Mouse (Mus musculus) Patski (cell line): Measurements from ENCODE around the gene Mrpl38. TPM values are rescaled to one million over a fixed set of nuclear protein-coding genes. Genes with fewer than 3 reads are reported as not detected.

Experiments used
- ATAC-seq: fragments of 100-300 bp; one replicate; pipeline ENCODE4 v1.8.0; 2021
- CTCF ChIA-PET: fragments of 350-600 bp; sonication (Branson Sonifier 250); formaldehyde crosslinking; loops from one replicate; lab custom pipeline; 2022; ENCODE audit warnings: inconsistent platforms; lab: Charles Lee
- POLR2A ChIA-PET: fragments of 350-600 bp; sonication (Branson Sonifier 250); formaldehyde crosslinking; loops from one replicate; lab custom pipeline; 2022; ENCODE audit warnings: antibody characterized with exemption, inconsistent platforms; lab: Charles Lee
- DNase-seq: peaks from one replicate; pipeline ENCODE4 v3.0.0-alpha.2; 2011; ENCODE audit warnings: low read depth, low spot score
- H3K27me3 ChIP-seq: fragments of 371-371 bp; one replicate; pipeline ENCODE4 v1.5.1; 2021
- CTCF ChIP-seq: fragments of 100-300 bp; IDR thresholded peaks from one replicate; pipeline ENCODE4 v1.5.1; 2021
- in situ Hi-C: fragments of 300-500 bp; cut with MboI; formaldehyde crosslinking; loops from 3 replicates; pipeline ENCODE4 v1.11.1; 2018; ENCODE audit warnings: low pct_unique_long_range_greater_than_20kb, mixed read lengths
- polyA plus RNA-seq: library from polyadenylated mRNA; unstranded; gene quantifications from one replicate; pipeline ENCODE4 v1.2.3, GENCODE M21; 2021

The Mrpl38 gene
- polyA plus RNA-seq, 1 experiment from 2014 or later, result 89.7 TPM

DNA sequence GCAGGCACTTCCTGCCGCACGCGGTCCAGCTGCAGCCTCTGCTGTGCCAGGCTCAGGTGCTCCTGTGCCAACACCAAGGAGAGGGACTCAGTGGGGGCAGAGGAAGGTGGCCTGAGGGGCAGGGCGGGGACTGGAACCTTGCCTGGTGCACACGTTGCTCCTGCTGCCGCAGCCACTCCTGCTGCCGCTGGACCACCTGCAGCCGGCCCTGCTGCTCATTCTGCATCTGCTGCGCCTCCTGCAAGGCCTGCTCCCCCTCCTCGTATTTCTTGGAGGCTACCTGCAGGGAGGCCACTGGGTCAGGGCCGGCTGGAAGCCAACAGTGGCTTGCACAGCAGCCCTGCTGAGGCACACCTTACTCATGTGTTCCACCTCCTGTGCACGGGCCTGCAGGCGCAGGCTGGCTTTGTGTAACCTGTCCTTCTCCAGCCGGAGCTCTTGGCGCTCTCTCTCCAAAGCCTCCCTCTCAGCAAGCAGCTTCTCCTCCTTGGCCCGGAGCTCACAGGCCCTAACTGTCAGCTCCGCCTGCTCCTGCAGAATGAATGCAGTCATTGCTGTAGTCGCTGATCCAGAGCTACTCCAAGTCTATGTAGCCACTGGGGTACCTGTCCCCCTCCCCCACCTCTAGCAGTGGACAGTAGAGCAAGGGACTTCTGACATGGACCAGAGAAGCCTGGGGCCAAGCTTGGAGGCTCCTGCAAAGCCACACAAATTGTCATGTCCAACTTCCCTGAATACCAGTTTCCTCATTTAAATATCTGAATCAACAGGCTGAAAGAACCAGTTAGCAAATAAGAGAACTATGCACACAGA lies 7.0 kb upstream of the Mrpl38 start:
- H3K27me3 ChIP-seq, result no peaks in the 10 kb centered on the region
- no peak for TF ChIP-seq CTCF
- DNase-seq (no peak), ATAC-seq (peak; percentile 1)
- ChIA-PET CTCF (no interaction called here), POLR2A (interaction anchor here (0.9 to 1.6 kb wide), 3 partner anchors 11 to 73 kb away, joined by 3 to 4 read pairs (median 3); partner anchors contain the start of gene Trim65)
- in situ Hi-C loops, result loop anchor here (5.0 kb wide), 1 partner anchor 72 kb away; no protein-coding TSS in a partner anchor

DNA sequence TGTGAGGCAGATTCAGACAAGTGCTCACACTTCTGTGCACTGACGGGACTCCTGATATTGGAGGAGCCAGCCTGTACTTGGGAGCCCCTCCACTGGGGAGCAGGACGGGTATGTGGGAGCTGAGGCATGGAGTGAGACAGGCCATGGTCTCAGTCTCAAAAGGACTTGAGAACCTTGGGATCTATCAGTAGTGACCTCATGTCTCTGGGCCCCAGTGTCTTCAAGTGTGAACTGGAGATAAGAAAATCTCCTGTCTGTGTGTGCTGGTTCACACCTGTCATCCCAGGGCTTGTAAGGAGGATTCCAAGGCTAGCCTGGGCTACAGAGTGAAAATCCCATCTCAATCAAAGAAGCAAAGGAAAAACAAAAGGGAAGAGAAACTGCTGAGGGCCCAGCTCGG lies 4.8 kb upstream of the Mrpl38 start:
- POLR2A ChIA-PET, result no interaction called here
- in situ Hi-C loops, result no loop called here
- H3K27me3 ChIP-seq, result no peaks in the 10 kb centered on the region
- ATAC-seq, result no peak
- no peak for DNase-seq
- TF ChIP-seq CTCF, result no peak
- CTCF ChIA-PET, result interaction anchor here (1.4 kb wide), 1 partner anchor 72 kb away, joined by 3 read pairs; no protein-coding TSS in a partner anchor

DNA sequence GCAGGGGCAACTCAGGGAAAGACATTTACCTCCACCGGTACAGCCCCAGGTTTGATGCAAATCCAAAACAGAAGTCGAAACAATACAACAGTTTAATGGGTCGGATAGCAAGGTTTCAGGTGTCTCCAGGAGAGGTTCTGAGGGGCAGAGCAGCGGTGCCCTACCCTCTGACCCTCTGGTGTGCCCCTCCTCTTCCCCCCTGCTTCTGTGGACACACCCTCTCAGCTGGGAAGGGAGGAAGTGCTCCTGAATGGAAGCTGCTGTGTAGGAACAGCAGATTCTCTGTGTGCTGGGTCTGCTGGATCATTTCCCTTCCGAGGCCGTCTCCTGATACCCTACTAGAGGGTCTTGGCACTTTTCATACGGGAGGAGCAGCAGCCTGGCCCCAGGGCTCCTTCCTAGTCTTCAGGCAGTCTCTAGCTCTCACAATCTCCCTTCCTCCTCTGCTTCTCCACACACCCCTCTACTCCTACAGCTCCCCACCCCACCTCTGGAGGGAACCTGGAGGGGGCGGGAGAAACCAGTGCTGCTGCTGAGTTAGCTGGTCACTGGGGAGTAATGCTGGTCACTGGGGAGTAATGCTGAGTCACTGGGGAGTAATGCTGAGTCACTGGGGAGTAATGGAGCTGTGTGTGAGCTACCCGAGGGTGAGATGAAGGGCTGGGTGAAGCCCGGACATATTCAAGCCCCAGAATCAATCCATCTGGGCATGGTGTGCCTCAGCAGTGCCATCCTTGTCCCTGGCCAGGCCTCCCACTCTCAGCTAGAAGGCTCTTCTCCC lies 3.7 kb upstream of the Mrpl38 start:
- CTCF ChIA-PET, result interaction anchor here (1.2 to 1.4 kb wide), 3 partner anchors 13 to 78 kb away, joined by 3 to 4 read pairs (median 4); no protein-coding TSS in a partner anchor
- POLR2A ChIA-PET, result interaction anchor here (1.2 kb wide), 1 partner anchor 26 kb away, joined by 4 read pairs; no protein-coding TSS in a partner anchor
- ATAC-seq (no peak), DNase-seq (no peak)
- no peaks in the 10 kb centered on the region for H3K27me3 ChIP-seq
- no peak for TF ChIP-seq CTCF
- in situ Hi-C loops, result no loop called here

DNA sequence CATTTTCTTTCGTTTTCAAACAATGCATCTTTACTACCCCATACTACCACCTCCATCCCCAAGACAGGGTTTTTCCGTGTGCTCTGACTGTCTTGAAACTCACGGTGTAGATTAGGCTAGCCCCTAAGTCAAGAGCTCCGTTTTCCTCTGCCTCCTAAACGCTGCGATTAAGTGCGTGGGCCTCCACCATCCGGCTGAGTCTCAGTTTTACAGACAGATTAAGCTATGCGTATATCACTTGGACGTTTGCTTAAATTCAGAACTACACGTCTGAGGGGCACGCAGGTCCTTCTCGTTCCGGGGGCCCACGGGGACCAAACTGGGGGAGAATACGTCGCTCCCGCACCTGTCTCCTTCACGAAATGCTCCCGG lies 586 bp downstream of the Mrpl38 start:
- in situ Hi-C loops, result no loop called here
- CTCF ChIA-PET, result interaction anchor here (0.7 to 1.6 kb wide), 14 partner anchors 9 to 93 kb away, joined by 3 to 6 read pairs (median 4); partner anchors contain the start of gene Fbf1

DNA sequence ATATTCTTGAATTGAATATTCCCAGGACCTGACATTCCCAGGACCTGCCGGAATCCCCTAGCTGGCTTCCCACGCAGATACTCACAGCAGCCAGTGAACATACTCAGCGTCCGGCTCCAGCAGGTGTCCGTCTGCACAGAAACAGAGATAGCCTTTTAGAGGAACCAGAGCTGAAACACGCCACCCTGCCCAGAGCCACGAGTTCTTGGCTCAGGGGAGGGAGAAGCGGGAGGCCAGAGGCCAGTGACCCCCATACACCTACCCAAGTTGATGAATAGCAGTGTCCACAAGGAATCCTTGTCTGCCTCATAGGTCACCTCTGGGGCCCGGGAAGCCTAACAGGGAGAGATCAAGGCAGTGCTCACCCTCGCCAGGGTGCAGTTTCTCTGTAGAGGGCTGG lies 4.5 kb downstream of the Mrpl38 start:
- in situ Hi-C loops, result loop anchor here (5.0 kb wide), 1 partner anchor 47 kb away; the partner anchor contains the start of gene Wbp2
- ChIA-PET CTCF (interaction anchor here (1.4 kb wide), 1 partner anchor 31 kb away, joined by 3 read pairs; no protein-coding TSS in a partner anchor), POLR2A (no interaction called here)
- DNase-seq, result no peak
- no peak for TF ChIP-seq CTCF
- no peak for ATAC-seq
- no peaks in the 10 kb centered on the region for H3K27me3 ChIP-seq

More for the DNA sequence above, 586 bp downstream of the Mrpl38 start:
- DNase-seq (no peak), ATAC-seq (no peak)
- TF ChIP-seq CTCF, result no peak
- POLR2A ChIA-PET, result interaction anchor here (0.6 to 0.7 kb wide), 3 partner anchors 13 to 107 kb away, joined by 3 read pairs; no protein-coding TSS in a partner anchor
- no peaks in the 10 kb centered on the region for H3K27me3 ChIP-seq

DNA sequence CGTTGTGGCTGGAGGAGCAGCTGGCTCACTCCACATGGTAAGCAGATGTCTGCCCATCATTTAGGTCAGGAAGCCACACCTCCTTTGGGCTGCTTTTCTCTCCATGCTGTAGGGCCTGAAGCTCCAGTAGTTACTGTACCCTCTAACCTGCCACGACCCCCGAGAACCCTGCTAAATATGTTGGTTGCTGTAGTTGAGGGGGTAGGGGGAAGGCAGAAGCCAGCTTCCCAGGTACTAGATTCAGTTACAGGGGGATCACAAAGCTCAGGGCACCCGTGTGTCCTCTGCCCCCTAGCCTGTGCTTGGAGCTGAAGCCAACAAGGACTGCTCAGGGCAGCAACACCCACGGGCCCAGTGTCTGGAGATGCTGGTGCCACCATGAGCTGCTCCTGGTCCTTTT lies 5.2 kb downstream of the Mrpl38 start:
- no peak for TF ChIP-seq CTCF
- no peaks in the 10 kb centered on the region for H3K27me3 ChIP-seq
- POLR2A ChIA-PET, result no interaction called here

DNA sequence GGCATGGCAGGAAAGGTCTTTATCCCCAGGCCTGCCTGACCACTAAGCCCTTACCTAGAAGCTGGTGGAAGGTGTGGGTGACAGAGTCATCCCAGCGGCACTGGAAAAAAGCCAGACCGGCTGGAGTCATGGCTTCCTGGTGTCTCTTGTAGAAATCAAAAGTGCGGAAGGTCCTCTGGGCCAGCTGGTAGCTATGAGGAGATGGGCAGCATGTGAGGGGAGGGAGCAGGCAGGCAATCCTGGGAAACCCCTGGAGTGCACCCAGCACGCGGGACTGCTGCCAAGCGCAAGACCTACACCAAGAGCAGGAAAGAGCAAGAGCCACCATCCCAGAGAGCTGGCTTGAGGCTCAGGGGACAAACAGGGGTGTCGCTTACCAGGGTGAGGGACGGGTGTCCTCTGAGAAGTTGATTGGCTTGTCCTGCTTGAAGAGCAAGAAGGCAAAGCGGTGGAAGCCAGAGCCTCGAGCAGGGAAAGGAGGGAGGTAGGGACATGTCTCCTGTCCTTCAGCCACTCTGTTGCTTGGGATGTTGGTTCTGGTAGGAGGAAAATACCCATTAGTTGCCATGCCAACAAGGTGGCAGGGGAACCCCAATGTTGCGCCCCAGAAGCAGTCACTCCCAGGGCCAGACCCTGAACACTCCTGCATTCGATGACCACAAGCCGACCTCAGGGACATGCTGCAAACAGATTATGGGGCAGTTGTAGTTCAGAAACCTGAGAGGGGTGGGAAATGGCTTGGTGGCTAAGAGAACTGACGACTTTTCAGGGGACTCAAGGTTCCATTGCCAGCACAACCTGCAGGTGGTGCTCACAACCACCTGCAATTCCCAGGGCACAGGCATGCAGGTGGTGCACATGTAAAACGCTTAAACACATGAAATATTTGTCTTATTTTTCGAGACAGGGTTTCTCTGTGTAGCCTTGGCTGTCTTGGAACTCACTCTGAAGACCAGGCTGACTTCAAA lies 6.0 kb downstream of the Mrpl38 start:
- H3K27me3 ChIP-seq, result no peaks in the 10 kb centered on the region
- ChIA-PET POLR2A (no interaction called here), CTCF (interaction anchor here (1.5 kb wide), 1 partner anchor 10 kb away, joined by 3 read pairs; no protein-coding TSS in a partner anchor)
- no peak for TF ChIP-seq CTCF
- DNase-seq, result no peak
- in situ Hi-C loops, result loop anchor here (5.0 kb wide), 1 partner anchor 45 kb away; the partner anchor contains the start of gene Wbp2
- no peak for ATAC-seq

More for the DNA sequence above, 5.2 kb downstream of the Mrpl38 start:
- DNase-seq (no peak), ATAC-seq (no peak)
- in situ Hi-C loops, result loop anchor here (5.0 kb wide), 1 partner anchor 46 kb away; the partner anchor contains the start of gene Wbp2
- CTCF ChIA-PET, result no interaction called here

DNA sequence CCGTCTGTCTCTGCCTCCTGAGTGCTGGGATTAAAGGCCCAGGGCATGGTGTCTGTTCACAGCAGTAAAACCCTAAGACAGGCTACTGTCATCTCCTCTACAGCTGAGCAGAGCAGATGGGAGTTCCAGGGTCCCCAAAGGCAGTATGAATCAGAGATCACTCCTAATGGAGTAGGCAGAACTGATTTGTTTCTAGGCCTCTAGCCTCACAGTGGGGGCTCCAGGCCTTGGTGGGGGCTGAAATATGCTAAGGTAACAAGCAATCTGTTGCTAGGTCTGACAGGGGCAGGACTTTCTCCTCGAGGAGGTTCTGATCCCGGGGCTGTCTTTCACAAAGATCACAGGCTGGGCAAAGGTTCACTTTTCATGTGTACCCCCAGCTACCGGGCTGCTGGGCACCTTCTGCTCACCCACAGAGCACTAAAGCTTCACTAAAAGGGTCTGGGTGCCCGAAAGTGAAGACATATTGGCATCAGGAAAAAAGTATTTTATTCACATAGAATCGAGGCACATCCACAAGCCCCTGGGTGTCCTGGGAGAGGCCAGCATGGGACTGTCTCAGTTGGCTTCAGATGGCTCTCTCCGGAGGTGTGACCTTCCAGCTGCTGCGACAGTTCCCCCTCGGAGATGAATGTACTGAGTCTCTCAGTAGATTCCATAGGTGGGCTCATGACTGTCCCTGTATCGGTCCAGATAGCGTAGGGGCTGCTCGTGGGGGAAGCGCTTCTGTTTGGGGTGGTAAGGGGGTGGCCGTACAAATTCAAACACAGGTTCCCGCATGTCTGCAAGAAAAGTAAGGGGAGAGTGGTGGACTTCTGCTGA lies 7.1 kb downstream of the Mrpl38 start:
- ATAC-seq (no peak), DNase-seq (no peak)
- in situ Hi-C loops, result loop anchor here (5.0 kb wide), 1 partner anchor 44 kb away; the partner anchor contains the start of gene Wbp2
- TF ChIP-seq CTCF, result no peak
- ChIA-PET CTCF (interaction anchor here (0.8 to 1.6 kb wide), 6 partner anchors 9 to 189 kb away, joined by 3 to 4 read pairs (median 3); no protein-coding TSS in a partner anchor), POLR2A (interaction anchor here (0.7 to 2.3 kb wide), 5 partner anchors 14 to 69 kb away, joined by 3 to 5 read pairs (median 3); no protein-coding TSS in a partner anchor)
- no peaks in the 10 kb centered on the region for H3K27me3 ChIP-seq
